Mouse (Mus musculus) A20 (cell line): ENCODE results near the gene Capn8.

Source experiments
- DNase-seq: peaks from one replicate; pipeline ENCODE4 v3.0.0-alpha.2; 2011; ENCODE audit warnings: low read depth, low spot score

Capn8 gene

DNA sequence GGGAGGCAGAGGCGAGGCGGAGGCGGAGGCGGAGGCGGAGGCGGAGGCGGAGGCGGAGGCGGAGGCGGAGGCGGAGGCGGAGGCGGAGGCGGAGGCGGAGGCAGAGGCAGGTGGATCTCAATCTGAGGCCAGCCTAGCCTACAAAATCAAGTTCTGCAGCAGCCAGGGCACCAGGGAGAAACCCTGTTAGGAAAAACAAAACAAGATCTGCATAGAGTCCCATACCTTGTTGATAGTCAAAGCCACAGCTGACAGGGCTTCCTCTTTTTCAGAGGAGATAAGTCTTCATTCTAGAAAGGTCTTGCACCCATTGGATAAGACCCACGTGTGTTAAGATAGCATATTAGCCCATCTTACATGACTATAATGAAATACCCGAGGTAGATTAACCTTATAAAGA lies 113.3 kb downstream of the Capn8 start:
- peak; percentile 84 for DNase-seq

DNA sequence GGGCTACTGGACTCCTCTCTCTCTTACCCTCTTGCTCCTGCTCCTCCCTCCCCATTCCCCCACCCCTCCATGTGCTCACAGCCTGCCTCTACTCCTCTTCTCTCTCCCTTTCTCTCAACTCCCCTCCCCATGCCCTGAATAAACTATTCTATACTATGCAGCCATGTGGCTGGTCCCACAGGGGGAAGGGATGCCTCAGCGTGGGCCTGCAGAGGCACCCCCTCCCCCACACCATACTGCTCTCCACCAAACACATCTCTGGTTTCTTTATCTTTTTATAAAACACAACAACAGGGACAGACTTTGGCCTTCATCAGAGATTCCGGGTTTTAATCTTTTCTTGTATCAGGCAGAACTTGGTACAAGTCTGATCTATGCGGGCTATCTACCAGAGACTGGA lies 114.4 kb downstream of the Capn8 start:
- DNase-seq, result no peak

DNA sequence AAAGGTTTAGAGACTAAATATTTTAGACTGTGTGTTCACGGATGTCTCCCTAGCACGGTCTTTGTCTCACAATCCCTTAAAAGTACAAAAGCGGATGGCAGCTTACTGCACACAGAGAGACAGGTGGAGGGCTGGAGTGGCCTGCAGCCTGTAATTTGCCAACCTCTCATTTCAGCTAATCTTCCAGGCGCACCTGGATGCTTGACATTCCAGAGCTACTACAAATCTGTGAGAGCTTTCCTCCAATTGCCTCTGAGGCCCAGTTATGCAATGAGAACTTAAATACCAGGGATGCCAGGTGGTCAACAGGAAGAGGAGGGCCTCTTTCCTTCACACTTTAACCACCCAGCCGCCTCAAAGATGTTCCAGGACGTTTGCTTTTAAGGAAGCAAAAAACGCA lies 114.8 kb downstream of the Capn8 start:
- DNase-seq, result no peak
